Mouse (Mus musculus) cerebellum, adult (tissue): ENCODE data around the gene Aldh6a1.

Source experiments
- ATAC-seq: cut with Nextera tagmentation; 2 replicates; pipeline ENCODE4 v1.9.2; 2017; ENCODE audit warnings: mild to moderate bottlenecking, moderate library complexity, mixed read lengths; ENCODE audit not compliant: insufficient number of reproducible peaks, low FRiP score, low TSS enrichment

Aldh6a1 gene

DNA sequence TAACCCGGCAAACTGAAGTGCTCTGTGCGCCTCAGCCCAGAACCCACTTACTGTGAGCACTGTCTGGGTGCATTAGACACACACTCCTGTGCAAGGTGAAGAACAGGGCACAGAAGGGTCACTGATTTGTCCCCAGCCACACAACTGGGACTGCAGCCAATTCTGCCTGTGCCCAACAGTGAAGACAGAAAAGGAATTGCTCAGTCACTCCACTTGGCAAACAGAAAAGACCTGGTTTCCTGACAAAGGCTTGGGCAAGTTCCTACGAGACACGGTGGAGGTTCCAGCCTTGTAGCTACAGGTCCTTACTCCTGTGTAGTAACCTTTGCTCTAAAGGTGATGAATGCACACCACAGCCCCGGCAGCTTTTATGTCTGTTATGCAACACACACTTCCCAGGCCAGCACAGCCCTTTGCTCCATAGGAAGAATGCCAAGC, 66.1 kb downstream of the Aldh6a1 start:
- no peak for ATAC-seq

DNA sequence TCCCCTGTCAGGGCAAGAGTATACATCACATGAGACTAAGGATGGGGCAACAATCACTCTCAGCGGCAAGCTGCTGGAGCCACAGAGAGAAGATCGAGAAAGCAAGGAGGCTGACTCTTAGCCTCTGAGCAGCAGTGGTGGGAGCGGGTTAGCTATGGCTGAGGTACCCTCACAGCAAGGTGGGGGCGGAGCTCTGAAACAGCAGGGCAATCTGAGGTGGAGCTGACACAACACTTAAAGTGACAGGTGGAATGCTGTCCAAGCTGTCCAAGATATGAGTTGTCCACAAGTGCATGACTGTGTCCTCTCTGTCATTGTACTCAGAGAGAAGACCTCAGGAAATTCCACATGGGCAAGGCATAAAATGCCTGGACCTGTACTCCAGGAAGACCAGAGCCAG, 68.4 kb downstream of the Aldh6a1 start:
- no peak for ATAC-seq
